Mouse (Mus musculus): ENCODE measurements around the gene Dnal4.

Dnal4 gene

DNA sequence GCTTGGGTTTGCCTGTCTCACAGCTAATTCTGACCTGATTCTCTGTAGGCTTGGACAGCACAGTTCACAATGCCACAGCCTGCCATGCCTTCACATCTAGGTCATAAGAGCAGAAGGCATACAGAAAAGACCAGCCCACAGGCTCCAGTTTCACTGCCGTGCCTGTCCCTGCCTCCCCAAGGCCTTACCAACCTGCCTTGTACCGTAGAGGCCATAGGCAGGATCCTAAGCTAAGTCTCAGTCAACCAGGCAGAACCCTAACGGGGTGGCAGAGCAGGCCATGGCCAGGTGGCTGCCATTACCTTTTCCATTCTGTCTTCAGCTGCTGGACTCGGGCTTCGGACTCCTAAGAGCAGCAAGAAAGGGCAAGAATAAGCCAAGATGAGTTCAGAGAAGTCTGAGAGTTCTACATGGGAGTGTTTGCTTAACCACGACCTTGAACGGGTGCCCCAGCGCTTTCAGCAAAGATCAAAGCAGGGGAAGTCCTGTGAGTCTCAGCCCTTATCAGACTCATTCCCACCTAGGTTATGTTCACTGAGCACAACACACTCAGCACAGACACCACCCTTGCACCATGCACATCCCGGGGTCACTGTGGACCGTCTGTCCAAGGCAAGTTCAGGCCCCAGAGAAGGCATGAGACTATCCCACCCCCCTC, 48.8 kb downstream of the Dnal4 start:
- DNase-seq, result no peak

DNA sequence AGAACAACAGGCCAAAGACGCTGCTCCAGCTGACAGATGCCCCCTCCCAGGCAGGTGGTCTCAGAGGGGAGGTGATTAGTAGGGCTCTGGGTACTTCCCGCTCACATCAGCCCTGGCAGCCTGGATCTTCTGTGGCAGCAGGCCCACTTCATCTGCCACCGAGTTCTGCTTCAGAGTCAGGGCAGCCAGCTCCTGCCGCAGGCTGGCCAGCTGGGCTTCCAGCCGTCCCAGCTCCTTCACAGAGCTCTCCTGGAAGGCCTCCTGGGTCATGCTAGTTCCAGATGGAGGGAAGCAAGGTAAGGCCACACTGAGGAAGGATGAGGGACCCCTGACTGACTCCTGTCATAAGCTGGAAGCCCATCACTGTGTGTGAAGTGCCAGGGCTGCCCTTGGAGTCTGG, 49.3 kb downstream of the Dnal4 start:
- no peak for DNase-seq

DNA sequence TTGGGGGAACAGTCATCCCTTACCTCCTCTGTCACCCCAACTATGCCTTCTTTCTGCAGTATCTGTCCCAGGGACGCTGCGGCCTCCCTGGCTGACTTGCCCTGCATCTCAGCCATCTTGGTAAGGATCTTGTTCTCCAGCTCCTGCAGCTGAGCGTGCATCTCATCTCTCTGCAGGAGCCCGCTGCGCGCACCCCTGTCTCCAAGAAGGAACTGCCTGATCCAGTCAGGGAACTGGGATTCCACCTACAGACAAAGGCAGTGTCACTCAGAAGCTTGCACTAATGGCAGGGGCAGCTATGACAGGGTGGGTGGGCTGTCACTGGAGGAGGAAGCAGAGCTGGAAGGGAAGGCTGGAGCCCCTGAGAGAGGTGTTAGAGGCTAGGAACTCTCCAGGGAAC, 49.8 kb downstream of the Dnal4 start:
- DNase-seq, result no peak

DNA sequence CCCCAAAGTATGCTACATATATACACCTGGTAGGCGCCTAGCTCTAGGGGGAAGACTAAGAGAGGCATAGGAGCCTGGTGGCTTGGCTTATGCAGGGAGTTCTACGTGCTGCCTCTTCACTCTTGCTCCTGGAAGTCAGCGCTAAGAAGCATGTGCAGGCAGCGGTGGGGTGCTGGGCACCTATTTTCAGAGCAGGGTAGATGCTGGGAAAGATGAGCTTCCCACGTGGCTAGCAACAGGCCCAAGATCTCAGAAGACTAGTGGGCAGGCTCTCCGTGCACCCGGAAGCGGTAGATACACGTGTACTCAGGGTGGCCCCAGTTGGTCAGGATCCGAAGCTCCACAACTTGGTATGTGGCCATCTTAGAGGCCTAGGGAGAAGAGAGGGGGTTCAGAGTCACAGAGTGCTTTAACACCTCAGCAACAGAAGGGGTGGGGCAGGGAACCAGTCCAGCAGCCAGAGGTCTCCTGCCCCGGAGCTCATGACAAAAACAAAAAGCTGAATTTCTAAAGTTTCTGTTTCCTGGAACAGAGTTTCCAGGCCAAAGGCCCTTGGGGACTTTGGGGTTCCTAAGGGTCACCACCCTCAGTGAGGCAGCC, 52.4 kb downstream of the Dnal4 start:
- no peak for DNase-seq

DNA sequence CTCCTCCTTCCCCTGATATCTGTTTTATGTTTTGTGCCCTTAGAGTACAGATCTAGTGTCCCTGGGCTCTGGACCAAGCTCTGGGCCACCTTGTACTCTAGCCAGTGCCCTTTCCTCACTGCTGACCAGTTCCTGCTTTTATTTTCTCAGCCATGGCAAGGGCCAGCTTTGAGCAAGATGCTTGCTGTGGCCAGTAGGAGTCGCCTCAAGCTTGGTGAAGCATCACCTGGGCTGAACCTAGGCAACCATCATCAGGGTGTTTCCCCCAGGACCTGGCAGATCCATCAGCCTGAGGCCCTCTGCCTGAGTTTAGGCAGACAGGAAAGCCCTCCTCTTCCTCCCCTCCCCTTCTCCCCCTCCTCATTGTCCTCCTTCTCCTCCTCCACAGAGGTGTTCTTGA, 54.2 kb downstream of the Dnal4 start:
- peak; percentile 72 for DNase-seq

DNA sequence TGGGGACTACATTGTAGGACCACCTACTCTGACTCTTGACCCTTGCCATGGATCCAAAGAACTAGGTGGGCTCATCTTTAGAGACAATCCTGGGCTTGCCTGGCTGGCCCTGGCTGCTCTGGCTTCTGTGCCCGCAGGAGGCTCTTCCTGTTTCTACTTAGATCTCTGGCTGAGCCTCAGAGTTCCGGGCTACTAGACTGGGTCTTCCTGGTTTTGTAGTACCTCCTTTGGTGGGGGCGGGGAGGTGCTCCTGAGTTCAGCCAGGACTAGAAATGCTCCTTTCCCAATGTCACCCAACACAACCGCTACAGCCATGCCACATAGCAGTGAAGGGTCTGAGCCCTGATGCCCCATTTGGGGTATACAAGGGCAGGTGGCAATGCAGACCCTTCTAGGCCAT, 56.9 kb downstream of the Dnal4 start:
- DNase-seq, result no peak

DNA sequence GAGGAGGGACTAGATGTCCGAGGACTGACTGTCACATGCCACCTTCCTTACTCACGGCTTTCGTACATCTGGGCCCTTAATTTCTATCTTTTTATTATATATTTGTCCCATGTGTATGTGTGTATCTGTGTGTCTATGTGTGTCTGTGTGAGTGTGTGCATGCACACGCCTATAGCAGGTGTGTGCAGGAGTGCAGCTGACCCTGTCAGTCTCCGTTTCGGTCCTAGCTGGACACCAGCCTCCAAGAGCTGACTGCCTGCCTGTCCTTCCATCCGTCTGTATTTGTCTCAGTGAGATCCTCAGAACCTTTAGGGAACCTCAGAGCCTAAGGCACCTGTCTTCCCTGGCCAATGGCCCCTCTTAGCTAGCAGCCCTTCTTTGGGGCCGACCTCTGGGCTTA, 57.4 kb downstream of the Dnal4 start:
- no peak for DNase-seq

DNA sequence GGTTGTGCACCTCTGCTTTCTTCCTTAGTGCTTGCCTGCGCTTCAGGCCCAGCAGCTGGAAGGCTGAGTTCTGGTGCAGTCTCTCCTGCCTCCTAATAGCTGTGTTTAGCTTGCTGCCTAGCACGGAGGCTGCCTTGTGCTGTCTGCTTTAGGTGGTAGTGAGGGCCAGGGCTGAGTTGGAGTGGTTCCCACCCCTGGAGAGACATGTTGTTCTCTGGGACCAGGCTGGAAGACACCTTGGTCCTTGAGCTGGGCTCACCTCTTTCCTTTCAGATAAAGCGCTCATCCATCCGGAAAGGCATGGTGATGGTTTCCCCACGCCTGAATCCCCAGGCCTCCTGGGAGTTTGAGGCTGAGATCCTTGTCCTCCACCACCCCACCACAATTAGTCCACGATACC, 60.9 kb downstream of the Dnal4 start:
- DNase-seq, result no peak

DNA sequence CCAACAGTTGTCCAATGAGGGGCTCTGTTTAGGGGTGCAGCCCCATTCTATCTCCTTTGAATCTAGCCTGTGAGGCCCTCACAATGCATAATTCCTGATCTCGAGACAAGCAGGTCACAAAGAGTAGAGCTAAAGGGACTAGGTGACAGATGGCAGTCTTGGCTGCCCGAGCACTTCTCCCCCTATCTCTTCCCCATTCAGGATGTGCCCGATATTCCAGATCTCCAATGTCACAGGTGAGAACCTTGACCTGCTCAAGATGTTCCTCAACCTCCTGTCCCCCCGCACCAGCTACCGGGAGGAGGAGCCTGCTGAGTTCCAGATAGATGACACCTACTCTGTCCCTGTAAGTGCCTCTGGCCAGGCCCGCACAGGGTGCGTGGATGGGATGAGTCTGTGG, 62.0 kb downstream of the Dnal4 start:
- no peak for DNase-seq

Measured in kidney, adult 9 months (tissue).